Mouse (Mus musculus): ENCODE data around the gene Chrm3. TPM values are rescaled to one million over a fixed set of nuclear protein-coding genes. Genes with fewer than 3 reads are reported as not detected.
"Not testable (repeated sequence)": the region's sequence is repeated elsewhere in the genome, so short reads cannot be mapped to it uniquely, and the experiment has no call there.

Chrm3 gene
- total RNA-seq (2021), result under 1 TPM; 0.20 to 0.74 TPM
- long read RNA-seq, experiment 1, result 0 reads
- long read RNA-seq, experiment 2, result 0 reads

- TF ChIP-seq CTCF (IDR thresholded peaks at IDR 0.05), result no peak
- intact Hi-C loops (cut with DNase I), result no loop called here
- peak within 1 kb of the TSS; percentile 74 for H3K4me3 ChIP-seq
- DNase-seq, result peak; percentile 40
- 0 out of 2 replicates have a peak within 1 kb of the TSS, but pooled peaks have one; percentile 35 for H3K27ac ChIP-seq
Observed at GRCm38 (mm10) chr13:10360777-10361176, at the start of gene Chrm3. Gene Chrm3 (minus strand): TSS chr13:10360847.

- Histone ChIP-seq H3K4me3 (no peak overlapping the region), H3K27ac (no peak overlapping the region)
- no peak for DNase-seq
- intact Hi-C loops (cut with DNase I), result no loop called here
- TF ChIP-seq CTCF (IDR thresholded peaks at IDR 0.05), result no peak
Observed at GRCm38 (mm10) chr13:10394364-10394763, 33.7 kb upstream of the Chrm3 start.

DNA sequence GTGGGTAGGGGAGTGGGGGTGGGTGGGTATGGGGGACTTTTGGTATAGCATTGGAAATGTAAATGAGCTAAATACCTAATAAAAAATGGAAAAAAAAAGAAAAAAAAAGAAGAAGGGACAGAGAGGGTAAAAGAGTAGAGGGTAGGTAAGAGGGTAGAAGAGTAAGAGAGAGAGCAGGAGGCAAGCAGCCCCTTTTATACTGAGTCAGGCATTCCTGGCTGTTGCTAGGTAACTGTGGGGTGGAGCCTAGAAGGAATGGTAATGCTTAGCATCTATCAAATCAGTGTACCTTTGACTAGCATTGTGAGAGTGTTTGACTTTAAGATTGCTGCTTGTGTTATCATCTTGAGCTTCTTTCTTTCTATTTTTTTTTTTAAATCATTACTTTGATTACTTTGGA lies 14.8 kb upstream of the Chrm3 start:
- H3K27ac ChIP-seq; intact Hi-C loops (cut with DNase I); H3K4me3 ChIP-seq; DNase-seq: not testable (repeated sequence)

GRCm38 (mm10) chr13:10360199-10360694 lies 400 bp downstream of the Chrm3 start:
- Histone ChIP-seq H3K27ac (0 out of 2 replicates have a peak overlapping the region, but pooled peaks have one; percentile 35), H3K4me3 (peak overlapping the region; percentile 74)
- TF ChIP-seq CTCF (IDR thresholded peaks at IDR 0.05), result no peak
- DNase-seq, result peak; percentile 29
- intact Hi-C loops (cut with DNase I), result no loop called here

DNA sequence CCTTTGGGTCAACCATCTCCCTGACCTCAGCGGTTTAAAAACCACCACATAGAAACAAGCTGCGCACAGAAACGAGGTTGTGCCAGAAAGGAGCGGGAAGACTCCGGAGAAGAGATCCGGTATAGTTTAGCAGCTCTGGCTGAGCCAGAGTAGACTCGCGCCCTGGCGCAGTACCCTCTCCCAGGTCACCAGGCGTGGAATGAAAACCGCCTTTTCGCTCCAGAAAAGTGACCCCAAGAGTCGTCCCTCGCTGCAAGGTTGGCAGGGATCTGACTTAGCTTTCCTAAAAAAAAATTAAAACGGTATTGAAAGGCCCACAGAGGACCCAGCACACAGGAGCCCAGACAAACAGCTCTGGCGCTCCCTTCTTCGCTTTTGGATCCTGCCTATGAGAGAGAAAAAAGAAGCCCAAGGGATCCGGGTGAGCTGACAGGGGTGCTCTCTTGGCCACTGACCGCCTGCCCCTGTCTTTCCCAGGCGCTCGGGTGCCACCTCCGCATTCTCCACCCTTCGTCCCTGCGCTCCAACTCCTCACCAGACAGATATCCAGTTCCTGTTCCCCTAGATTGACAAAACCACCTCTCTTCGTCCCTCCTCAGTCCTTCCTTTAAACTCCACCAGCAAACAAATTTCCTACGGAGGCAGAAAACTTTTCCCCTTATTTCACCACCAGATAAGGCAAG lies 990 bp downstream of the Chrm3 start:
- DNase-seq, result no peak
- H3K27ac ChIP-seq, result peak overlapping the region; percentile 35; the same call in 1 of the 2 replicates
- peak overlapping the region; percentile 74 for H3K4me3 ChIP-seq
- intact Hi-C loops (cut with DNase I), result loop anchor here (10.0 kb wide), 1 partner anchor 475 kb away; no protein-coding TSS in a partner anchor
- no peak for TF ChIP-seq CTCF (IDR thresholded peaks at IDR 0.05)

DNA sequence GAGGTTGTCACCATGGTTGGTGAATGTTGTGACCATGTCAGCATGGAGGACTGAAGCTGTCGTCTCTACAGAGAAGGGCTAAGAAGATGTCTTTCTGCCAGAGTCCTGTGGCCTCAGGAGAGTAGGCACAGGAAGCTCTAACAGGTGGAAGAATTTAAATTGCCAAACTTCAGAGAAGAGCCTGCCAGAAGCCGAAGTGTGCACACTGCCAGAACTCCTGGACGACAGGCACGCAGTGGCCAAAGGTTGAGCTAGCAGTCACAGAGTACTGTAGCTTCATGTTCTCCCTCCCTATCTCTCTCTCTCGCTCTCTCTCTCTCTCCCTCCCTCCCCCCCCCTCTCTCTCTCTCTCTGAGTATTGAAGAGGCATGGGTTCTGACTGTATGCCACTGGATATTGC lies 4.9 kb downstream of the Chrm3 start:
- Histone ChIP-seq H3K27ac (no peak overlapping the region), H3K4me3 (no peak overlapping the region)
- no peak for TF ChIP-seq CTCF (IDR thresholded peaks at IDR 0.05)
- DNase-seq, result no peak
- intact Hi-C loops (cut with DNase I), result loop anchor here (10.0 kb wide), 1 partner anchor 471 kb away; no protein-coding TSS in a partner anchor

GRCm38 (mm10) chr13:10354885-10355575 lies 5.6 kb downstream of the Chrm3 start:
- Histone ChIP-seq H3K27ac (no peak overlapping the region), H3K4me3 (no peak overlapping the region)
- DNase-seq, result no peak
- intact Hi-C loops (cut with DNase I), result loop anchor here (10.0 kb wide), 1 partner anchor 470 kb away; no protein-coding TSS in a partner anchor
- TF ChIP-seq CTCF (IDR thresholded peaks at IDR 0.05), result no peak

- intact Hi-C loops (cut with DNase I), result loop anchor here (10.0 kb wide), 1 partner anchor 467 kb away; no protein-coding TSS in a partner anchor
- no peak for DNase-seq
- no peak overlapping the region for H3K4me3 ChIP-seq
- no peak for TF ChIP-seq CTCF (IDR thresholded peaks at IDR 0.05)
- H3K27ac ChIP-seq, result no peak overlapping the region
Observed at GRCm38 (mm10) chr13:10352141-10352540, 8.5 kb downstream of the Chrm3 start.

DNA sequence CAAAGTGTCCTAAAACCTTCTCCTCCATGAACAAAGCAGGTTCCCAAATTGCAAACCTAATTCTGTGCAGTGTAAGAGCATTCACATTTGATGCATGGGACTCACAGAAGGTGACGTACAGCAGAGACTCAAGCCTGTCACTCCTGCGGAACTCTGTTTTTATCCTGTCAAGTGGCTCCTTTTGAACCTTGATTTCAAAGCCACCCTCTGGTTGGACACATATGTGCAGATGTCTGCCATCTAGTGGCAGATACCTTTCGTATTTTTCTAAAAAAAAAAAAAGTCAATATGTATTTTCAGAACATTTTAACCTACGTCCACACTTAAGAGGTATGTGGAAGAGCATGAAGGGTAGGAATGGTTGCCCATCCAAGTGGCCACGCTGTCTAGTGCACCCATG lies 16.3 kb downstream of the Chrm3 start:
- peak; percentile 39 for TF ChIP-seq CTCF (IDR thresholded peaks at IDR 0.05)
- no peak for DNase-seq
- intact Hi-C loops (cut with DNase I), result no loop called here
- Histone ChIP-seq H3K27ac (no peak overlapping the region), H3K4me3 (no peak overlapping the region)

DNA sequence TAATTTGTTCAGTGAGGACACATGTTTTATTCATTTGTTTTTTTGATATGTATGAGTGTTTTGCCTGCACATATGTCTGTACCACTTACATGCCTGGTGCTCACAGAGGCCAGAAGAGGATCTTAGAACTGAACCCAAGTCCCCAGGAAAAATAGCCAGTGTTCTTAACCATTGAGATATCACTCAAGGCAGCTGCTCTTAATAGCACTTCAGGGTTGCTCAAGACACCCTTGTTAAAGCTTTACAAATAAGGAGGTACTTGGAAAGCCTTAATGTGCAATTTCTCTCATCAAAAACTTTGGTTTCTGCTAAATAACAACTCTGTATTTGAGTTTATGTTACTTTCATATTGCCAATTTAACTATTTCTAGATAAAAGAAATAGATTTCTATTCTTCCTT lies 25.1 kb downstream of the Chrm3 start:
- no peak overlapping the region for H3K27ac ChIP-seq
- no peak overlapping the region for H3K4me3 ChIP-seq
- no peak for TF ChIP-seq CTCF (IDR thresholded peaks at IDR 0.05)
- intact Hi-C loops (cut with DNase I), result no loop called here
- no peak for DNase-seq

DNA sequence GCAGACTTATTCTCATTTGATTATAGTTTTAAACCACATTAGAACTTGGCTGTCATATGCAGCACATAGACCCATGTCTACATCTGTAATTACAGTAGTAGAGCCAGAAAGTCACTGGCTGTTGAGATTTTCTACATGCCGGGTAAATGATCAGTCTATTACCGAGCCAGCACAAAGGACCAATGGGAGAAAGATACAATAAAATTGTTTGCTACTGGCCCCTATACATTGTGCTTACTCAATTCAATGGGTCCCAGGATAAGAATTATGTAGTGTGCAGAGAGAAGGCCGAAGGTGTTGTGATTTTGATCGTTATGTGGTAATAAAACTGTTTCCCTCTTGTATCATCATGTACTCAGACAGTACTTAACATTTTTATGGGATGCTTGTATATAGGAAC lies 27.9 kb downstream of the Chrm3 start:
- Histone ChIP-seq H3K4me3 (no peak overlapping the region), H3K27ac (no peak overlapping the region)
- no peak for DNase-seq
- intact Hi-C loops (cut with DNase I), result no loop called here
- TF ChIP-seq CTCF (IDR thresholded peaks at IDR 0.05), result no peak

- Histone ChIP-seq H3K4me3 (no peak overlapping the region), H3K27ac (no peak overlapping the region)
- DNase-seq, result no peak
- no peak for TF ChIP-seq CTCF (IDR thresholded peaks at IDR 0.05)
- intact Hi-C loops (cut with DNase I), result no loop called here
Observed at GRCm38 (mm10) chr13:10309811-10310210, 50.8 kb downstream of the Chrm3 start.

GRCm38 (mm10) chr13:10295160-10295559 lies 65.5 kb downstream of the Chrm3 start:
- intact Hi-C loops (cut with DNase I), result no loop called here
- no peak for TF ChIP-seq CTCF (IDR thresholded peaks at IDR 0.05)

More at GRCm38 (mm10) chr13:10295160-10295559, 65.5 kb downstream of the Chrm3 start:
- no peak overlapping the region for H3K4me3 ChIP-seq
- no peak overlapping the region for H3K27ac ChIP-seq
- DNase-seq, result no peak
